Mouse (Mus musculus): ENCODE measurements around the gene Otx1.
A peak's percentile ranks its signal among the peaks of the same experiment; 100 is the strongest.

Gene Otx1

DNA sequence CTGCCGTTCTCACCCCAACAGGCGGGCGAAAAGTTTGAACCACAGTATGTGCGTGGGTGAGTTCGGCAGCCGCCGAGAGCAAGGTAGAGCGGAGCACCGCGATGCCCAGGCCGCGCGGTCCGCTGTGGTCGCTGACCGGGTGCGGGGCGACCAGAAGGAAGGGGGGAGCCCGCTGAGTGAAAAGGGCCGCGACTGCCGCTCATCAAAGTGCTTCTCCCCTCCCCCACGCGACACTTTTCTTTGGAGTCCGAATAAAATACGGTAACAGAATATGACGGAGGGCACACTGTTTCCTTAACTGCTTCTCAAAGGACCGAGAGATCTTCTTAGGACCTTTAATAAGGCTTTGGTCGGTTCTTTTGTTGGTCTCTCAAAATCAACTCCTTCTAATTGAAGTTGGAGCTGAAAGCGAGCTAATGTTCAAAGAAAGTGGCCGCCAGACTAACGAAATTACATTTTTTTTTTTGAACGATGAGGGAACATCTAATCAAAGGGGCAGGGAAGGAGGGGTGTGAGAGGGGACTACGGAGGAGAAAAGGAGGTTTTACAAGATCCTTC, at the start of gene Otx1:
Otx1 (minus strand) TSS at position 115 of the 558 bp plus-strand sequence.
- no peak for DNase-seq (ENCODE audit: low read depth)

DNA sequence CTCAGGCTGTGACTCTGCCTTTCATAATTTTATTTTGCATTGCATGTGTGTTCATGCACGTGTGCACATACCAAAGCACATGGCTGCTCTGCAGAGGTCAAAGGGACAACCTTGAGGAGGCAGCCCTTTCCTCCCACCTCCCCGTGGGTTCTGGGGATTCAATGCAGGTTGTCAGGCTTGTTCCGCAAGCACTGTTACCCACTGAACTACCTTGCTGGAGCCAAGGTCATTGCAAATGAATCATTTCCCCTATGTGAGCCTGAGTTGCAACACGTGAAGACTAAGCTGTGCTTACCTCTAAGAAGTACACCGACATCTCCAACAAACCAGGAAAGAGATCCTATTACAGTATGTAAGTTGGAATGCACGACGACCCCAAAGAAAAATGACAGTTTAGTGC, 48.2 kb upstream of the Otx1 start:
- no peak for DNase-seq (ENCODE audit: low read depth)

- no peak for DNase-seq (ENCODE audit: low read depth)
These were observed 37.2 kb upstream of the Otx1 start for GRCm38 (mm10) chr11:22039854-22040426.

- DNase-seq (ENCODE audit: low read depth), result no peak
These were observed 31.9 kb upstream of the Otx1 start for GRCm38 (mm10) chr11:22034564-22035105.

GRCm38 (mm10) chr11:22033582-22033981, 30.9 kb upstream of the Otx1 start:
- DNase-seq (ENCODE audit: low read depth), result no peak

GRCm38 (mm10) chr11:22020602-22021001, 17.9 kb upstream of the Otx1 start:
- no peak for DNase-seq (ENCODE audit: low read depth)

DNA sequence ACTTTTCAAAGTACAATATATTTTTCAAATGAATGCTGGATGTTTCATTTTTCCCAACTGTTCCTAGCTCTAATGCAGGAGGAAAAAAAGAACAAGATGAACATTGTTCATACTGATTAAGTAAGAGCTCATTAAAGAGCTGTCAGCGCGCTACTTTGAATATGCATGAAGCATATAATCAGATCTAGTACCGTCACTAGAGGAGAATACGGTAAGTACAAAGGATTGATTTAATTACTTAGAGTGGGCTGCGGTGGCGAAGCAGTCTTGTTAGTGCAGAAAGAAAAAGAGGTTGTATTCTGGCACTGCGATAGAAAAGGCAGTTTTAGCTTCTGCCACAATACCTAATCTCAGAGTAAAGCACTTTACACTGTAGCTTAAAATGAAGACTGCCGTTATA, 14.7 kb upstream of the Otx1 start:
- no peak for DNase-seq (ENCODE audit: low read depth)

DNA sequence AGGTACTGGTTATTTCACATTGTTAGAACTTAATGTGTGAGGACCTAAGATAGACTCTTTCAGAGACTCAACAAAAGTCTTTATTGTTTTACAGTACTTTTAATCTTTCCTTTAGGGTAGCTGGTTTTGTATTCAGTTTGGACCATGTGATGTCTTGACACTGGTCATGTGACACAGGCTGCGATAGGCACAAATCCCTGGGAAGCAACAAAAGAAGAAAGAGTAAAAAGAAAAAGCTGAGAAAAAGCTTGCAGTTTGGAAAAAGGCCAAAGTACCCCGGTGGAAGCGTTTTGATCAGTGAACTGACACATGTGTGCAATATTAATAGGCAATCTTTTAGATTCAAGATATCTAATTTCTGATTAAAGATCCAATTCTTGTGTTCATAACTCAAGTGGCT, 13.6 kb upstream of the Otx1 start:
- DNase-seq (ENCODE audit: low read depth), result no peak

DNA sequence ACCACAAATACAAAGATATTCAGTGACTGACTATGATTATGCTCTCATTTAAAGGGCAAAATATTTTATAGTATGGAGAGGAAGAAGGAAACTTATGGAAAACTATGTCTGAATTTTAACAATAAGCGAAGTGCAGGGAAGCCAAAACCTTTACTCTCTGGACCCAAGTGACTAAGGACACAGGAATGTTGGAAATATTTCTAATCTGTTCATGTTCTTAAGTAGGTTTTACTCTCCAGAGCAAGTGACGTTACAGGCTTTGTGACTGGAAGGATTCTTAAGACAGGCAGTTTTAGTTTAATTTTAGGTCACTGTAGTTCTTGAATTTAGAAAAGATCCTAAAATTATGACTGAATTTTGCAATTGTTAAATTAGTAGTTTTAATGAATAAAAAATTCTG, 6.1 kb upstream of the Otx1 start:
- DNase-seq (ENCODE audit: low read depth), result no peak

GRCm38 (mm10) chr11:22008129-22008596, 5.5 kb upstream of the Otx1 start:
- no peak for DNase-seq (ENCODE audit: low read depth)

- no peak for DNase-seq (ENCODE audit: low read depth)
These were observed 5.0 kb upstream of the Otx1 start for GRCm38 (mm10) chr11:22007781-22008110.

DNA sequence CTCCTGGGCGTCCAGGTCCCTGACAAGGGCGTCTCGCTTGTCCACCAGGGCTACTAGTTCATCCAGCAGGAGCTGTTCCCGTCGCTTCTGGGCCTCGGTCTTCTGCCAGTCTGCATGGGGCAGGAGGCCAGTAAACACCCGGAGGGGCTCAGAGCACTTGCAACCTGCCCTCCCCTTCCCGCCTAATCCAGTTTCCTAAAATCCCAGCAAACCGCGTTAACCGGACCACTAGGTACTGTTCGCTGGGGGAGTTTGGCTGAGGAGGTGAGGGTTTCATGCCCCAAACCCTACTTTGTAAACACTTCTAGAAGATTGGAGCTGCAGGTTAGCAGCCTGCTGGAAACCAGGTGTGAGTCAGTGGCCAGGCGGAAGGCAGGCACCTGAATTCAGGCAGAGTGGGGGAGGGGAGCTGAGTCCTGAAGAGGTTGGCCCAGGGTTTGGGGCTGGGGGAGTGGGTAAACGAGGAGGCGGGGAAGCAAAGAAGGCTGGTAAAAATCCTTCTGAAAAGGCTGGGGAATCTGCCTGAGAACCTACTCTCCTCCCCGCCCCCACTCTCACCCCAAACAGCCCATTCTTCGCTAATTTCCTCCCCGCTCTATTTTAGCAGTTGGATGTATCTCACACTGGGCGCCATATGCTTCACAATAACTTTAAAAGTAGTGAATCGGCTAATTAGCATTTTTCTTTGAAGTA, 4.5 kb upstream of the Otx1 start:
- no peak for DNase-seq (ENCODE audit: low read depth)

- no peak for DNase-seq (ENCODE audit: low read depth)
These were observed 3.9 kb upstream of the Otx1 start for GRCm38 (mm10) chr11:22006471-22007087.

DNA sequence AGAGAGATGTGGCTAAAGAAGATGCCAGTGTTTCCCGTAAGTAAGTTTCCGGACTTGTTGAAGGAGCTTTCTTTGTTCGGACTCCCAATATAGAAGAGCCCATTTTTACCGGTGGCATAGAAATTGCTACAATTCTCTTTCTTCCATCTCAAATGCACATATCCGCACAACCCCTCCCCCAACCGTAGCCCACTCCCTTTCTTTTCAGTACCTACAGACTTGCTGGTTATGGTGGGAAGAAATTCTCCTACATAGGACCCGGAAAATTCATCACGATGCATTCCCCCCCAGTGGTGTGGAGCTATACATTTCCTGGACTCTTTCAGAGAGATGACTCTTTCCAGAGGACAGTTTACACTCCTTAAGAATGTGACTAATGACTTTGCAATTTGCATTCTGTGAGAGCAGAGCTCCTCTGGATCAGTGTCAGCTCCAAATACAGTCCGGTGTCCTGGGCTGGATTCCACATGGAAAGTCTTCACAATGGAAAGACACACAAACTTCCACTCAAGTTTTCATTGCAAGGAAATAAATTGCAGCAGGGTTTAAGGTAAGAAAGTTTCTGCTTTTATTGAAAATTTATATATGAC, 2.7 kb upstream of the Otx1 start:
- DNase-seq (ENCODE audit: low read depth), result peak; percentile 17

- DNase-seq (ENCODE audit: low read depth), result no peak
These were observed 1.7 kb upstream of the Otx1 start for GRCm38 (mm10) chr11:22004331-22004841.

DNA sequence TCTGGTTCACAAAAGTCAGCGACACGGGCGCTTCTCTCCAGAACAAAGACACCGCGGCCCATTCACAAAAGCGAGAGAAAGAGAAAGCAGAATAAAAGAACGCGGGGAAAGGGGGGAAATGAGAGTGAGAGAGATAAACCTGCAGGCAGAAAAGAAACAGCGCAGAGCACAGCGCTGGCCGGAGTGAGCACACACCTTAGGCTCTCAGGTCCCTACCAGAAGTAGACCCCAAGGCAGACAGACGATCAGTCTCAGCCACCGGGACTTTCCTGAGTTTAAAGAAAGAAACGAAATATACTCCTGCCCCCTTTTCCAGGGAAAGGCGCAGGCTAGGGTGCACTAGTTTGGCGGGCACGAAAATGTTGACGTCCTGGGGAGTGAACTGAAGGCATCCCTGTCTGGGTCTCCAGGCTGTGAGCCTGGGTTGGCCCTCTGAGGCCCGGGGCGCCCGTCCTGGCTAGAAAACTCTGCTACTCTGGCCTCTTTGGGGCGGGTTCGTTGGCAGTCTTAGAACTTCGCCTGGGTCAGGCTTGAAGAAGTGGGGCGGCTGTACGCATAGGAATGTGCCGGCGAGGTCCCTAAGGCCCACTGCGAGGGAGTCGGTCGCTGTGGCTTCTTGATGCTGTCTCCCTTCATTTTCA, 764 bp upstream of the Otx1 start:
- DNase-seq (ENCODE audit: low read depth), result no peak

DNA sequence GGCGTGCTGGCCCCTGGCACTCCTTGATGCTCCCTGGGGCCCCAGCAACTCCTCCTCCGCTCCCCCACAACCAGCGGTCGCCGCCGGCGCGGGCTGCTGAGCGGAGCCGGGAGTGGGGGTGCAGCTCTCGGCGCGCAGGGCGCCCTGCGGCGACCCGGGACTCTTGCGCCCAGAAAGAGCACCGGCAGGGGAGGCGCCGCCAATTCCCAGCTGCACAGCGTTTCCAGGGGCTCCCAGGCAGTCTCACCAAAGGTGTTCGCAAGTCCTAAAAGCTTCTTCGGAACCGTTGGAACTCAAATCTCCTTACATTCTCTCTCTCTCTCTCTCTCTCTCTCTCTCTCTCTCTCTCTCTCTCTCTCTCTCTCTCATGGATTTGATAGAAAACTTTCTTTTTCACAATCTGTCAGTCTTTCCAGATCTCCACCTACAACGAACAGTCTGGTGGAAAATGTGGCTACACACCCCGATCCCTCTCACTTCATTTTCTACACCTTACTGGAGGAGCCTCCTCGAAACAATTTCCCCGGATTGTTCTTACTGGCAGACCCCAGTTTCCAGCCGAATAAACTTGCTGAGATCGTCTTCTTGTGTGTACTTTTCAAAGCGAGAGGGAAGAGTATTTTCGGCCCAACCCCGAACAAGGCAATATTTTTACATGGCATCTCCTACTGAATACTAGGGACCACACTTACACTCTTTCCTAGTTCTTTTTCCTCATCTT, 475 bp downstream of the Otx1 start:
- DNase-seq (ENCODE audit: low read depth), result no peak

DNA sequence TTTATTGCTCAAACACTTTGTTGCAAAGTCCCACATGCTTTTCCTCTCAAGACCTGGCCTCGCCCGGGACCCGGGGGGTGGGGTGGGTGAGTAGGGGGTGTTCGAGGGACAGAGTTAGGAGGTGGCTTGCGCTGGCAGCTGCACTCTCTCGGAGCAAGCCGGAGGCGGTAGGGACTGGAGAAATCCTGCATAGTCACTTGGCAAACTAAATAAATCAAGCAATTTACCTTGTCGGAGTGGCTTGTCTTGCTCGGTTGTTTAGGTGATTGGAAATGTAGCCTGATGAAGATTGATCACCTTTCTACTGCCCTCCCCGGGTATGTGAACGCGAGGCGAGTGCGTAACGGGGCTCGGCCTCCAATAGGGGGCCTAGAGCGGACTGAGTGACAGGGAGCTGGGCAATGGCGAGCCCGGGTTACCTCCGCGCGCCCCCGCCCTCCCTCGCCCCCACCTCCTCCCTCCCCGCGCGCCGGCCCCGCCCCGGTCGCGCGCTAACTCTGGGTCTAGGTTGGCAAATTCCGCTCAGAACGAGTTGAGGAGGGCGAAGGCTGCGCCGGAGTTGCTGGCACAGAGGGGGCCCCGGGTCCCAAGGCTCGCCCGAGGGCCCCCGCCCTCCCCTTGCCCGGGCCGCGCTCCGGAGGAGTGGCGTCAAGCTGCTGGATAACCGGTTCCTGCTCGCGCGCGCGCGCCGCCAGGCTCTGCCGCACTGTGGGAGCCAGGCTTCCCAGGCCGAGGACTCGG, 1.2 kb downstream of the Otx1 start:
- DNase-seq (ENCODE audit: low read depth), result peak; percentile 69

GRCm38 (mm10) chr11:22000316-22001076, 2.2 kb downstream of the Otx1 start:
- no peak for DNase-seq (ENCODE audit: low read depth)

Data from NIH3T3 (cell line).